Mouse (Mus musculus): Measurements from ENCODE around the gene Elmo2. TPM values are rescaled to one million over a fixed set of nuclear protein-coding genes. Genes with fewer than 3 reads are reported as not detected.
A peak's percentile ranks its signal among the peaks of the same experiment; 100 is the strongest.

Elmo2 gene
- total RNA-seq, 2 experiments from 2014 or later, result 164 to 173 TPM

DNA sequence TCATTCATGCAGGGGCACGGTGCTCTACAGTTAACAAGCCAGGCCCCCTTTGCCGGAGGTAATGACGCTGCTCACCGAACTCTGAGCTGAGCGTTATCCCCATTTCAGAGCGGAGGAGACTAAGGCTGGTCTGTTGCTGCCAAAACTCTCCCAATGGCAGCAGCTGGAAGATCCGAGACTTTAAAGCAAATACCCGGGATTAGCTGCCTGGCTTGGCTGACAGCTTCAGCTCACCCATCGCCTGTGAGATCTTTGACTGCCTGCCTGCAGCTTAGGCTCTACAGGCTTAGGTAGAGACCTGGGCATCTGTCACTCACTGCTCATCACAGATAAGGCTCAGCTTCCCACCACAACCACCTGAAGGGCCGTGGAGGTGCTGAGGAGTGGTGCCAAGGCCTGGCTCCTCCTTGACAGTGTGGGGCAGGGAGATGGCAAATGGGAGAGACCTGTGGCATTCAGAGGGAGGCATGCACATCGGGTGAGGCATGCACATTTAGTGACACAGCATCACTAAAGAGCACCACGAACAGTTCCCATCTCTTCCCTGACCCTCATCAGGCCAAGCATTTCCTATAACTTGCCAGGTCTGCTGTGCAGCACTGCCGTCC, 15.4 kb downstream of the Elmo2 start:
- DNase-seq (ENCODE audit: extremely low spot score in 1 of 2, low spot score in 2 of 2), result no peak
- intact Hi-C loops (cut with DNase I), result no loop called here
- H3K4me3 ChIP-seq, result no peak overlapping the region
- no peak for TF ChIP-seq CTCF (IDR thresholded peaks at IDR 0.05)
- no peak overlapping the region for H3K27ac ChIP-seq

DNA sequence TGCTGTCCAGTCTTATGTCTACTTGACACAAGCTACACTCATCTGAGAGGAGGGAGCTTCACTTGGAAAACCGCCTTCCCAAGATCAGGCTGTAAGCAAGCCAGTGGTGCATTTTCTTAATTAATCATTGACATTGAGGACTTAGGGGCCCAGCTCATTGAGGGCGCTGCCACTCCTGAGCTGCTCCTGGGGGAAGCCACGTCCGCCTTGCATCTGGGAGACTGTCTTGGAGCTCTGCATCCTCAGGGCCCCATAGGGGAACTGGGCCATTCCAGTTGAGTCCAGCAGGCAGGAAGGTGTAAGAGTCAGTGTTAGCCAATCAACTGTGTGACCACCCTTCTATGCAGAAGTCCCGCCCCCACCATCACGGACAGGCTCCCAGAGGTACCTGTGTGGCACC, 18.5 kb downstream of the Elmo2 start:
- H3K4me3 ChIP-seq, result no peak overlapping the region
- intact Hi-C loops (cut with DNase I), result no loop called here
- no peak overlapping the region for H3K27ac ChIP-seq
- no peak for TF ChIP-seq CTCF (IDR thresholded peaks at IDR 0.05)
- DNase-seq (ENCODE audit: extremely low spot score in 1 of 2, low spot score in 2 of 2), result no peak

DNA sequence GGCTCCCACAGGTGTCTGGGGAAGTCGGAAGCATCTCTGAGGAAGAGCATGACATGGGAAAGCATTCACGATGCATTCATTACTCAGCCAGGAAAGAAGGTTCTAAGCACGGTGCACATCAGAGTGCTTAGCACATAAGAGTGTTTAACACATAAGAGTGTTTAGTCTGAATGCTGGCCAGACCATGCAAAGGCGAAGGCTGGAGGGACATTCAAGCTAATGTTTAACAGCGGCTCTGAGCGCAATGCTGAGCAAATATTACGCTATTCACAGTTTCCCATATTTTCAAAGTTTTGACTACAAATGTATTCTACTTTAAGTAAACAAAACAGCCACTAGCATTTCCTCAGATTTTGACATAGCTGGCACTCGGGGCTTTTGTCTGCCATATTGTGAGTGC, 20.8 kb downstream of the Elmo2 start:
- no peak for DNase-seq (ENCODE audit: extremely low spot score in 1 of 2, low spot score in 2 of 2)
- H3K4me3 ChIP-seq, result no peak overlapping the region
- no peak overlapping the region for H3K27ac ChIP-seq
- TF ChIP-seq CTCF (IDR thresholded peaks at IDR 0.05), result no peak
- intact Hi-C loops (cut with DNase I), result no loop called here

DNA sequence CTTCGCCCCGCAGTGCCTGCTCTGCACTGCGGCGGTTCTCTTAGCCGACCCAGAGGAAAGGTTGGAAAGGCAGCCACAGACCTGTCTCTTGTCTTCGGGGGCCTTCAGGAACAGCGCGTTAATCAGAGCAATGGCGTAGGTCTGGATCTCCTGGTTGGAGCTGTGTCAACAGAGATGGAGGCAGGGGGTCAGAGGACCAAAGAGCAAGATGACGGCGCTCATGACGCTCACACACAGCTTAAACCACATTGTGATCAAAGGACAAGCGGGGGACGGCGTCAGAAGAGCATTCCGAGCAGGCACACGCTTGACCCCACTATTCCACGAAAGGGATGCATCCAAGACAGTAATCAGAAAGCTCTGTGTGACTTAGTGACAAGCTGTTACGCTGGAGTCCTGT, 21.5 kb downstream of the Elmo2 start:
- no peak for DNase-seq (ENCODE audit: extremely low spot score in 1 of 2, low spot score in 2 of 2)
- intact Hi-C loops (cut with DNase I), result no loop called here
- Histone ChIP-seq H3K4me3 (no peak overlapping the region), H3K27ac (no peak overlapping the region)
- no peak for TF ChIP-seq CTCF (IDR thresholded peaks at IDR 0.05)

DNA sequence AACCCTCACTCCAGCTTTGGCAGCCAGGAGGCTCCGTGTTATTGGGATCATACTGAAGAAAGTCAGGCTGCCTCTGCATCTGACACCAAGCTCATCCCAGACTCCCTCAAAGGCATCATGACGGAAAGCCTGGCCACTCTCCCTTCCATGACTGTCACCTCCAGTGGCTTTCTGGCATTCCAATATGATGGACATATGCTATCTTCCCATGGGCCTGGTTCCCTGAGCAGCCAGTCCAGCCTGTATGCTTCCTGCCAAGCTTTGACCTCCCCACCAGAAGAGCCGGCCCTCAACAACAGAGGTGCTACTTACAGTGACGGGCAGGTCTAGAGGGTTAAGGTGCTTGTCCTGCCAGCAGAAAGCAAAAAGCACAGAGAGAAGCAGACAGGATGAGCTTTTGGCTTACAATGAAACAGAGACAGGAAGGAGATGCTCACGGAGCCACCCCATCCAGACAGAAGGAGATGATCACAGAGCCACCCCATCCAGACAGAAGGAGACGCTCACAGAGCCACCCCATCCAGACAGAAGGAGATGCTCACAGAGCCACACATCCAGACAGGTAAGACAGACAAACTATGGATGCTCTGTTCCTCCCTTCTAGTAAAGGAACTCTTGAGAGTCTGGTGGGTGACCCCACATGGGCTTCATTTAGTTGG, 22.8 kb downstream of the Elmo2 start:
- no peak for TF ChIP-seq CTCF (IDR thresholded peaks at IDR 0.05)
- H3K4me3 ChIP-seq, result no peak overlapping the region
- intact Hi-C loops (cut with DNase I), result no loop called here

DNA sequence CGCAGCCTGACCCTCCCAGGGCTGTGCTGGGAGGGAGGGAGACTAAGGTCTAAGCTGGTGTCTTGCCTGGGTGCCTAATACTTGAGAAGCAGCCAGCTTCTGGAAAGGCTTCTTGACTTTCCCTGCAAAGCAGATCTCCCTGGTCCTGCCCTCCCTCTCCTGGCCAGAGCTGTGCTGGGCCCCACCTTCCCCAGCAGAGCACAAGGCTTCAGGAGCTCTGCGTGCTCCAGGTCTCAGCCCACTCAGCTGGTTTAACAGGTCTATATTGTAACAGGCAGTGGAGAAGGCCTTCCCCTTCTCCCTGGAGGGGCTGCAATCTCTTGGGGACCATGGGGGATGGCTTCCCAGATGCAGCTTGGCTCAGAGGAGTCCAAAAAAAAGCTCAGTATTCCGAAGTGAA, 24.9 kb downstream of the Elmo2 start:
- no peak for TF ChIP-seq CTCF (IDR thresholded peaks at IDR 0.05)
- DNase-seq (ENCODE audit: extremely low spot score in 1 of 2, low spot score in 2 of 2), result no peak
- Histone ChIP-seq H3K27ac (no peak overlapping the region), H3K4me3 (no peak overlapping the region)
- intact Hi-C loops (cut with DNase I), result no loop called here

More for the DNA sequence above, 22.8 kb downstream of the Elmo2 start:
- no peak for DNase-seq (ENCODE audit: extremely low spot score in 1 of 2, low spot score in 2 of 2)
- no peak overlapping the region for H3K27ac ChIP-seq

DNA sequence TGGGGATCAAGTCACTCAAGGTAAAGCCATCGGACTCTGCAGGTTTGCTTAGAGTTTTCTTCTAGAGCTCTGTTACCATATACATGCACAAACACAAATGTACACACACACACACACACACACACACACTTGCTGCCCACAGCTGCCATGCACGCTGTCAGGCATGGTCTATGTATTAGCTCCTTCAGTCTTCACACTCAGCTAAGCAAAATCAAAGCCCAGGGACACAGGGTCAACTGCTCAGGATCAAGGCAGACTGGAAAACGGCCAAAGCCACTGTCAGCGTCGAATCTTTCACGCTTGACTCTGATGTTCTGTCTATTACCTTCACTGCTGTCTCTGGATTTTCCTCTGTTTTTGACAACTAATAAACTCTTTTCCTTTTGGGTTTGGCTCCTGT, 25.4 kb downstream of the Elmo2 start:
- DNase-seq (ENCODE audit: extremely low spot score in 1 of 2, low spot score in 2 of 2), result no peak
- H3K4me3 ChIP-seq, result no peak overlapping the region
- H3K27ac ChIP-seq, result no peak overlapping the region
- TF ChIP-seq CTCF (IDR thresholded peaks at IDR 0.05), result no peak
- intact Hi-C loops (cut with DNase I), result no loop called here

DNA sequence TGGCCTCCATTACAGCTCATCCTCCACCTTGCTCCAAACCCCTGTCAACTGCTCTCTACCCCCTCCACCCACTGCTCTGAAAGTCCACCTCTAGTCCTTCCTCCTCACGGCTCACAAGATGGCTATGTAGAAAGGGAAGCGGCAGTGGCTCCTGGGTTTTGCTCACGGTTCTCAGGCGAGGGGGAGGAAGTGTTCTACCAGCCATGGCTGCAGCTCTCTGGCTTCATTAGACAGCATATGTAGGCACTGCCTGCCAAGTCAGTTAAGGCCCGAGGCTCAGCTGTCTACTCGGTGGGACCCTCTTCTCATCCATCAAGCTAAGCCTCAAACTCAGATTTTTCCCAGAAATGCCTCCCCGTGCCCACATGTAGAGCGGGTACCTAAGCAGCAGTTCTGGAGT, 25.9 kb downstream of the Elmo2 start:
- TF ChIP-seq CTCF (IDR thresholded peaks at IDR 0.05), result no peak
- H3K27ac ChIP-seq, result 0 out of 2 replicates have a peak overlapping the region, but pooled peaks have one; percentile 8
- no peak overlapping the region for H3K4me3 ChIP-seq
- DNase-seq (ENCODE audit: extremely low spot score in 1 of 2, low spot score in 2 of 2), result no peak
- intact Hi-C loops (cut with DNase I), result no loop called here

DNA sequence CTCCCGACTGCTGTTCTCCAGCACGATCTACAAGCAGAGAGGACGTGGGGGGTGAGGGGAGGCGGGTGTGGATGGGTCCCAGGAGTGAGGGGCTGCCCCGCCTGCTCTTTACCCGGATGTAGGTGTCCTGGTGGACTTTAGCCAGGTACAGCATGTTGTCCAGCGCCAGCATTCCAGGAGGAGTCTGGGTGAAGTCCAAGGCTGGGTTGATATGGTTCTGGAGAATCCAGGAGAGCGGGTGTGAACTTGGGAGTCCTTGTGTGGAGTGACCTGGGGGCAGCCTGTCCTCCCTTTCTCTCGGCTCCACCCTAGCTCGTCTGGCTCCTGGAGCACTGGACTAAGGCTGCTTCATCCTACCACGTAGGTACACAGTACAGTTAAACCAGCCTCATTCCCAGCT, 28.9 kb downstream of the Elmo2 start:
- no peak for TF ChIP-seq CTCF (IDR thresholded peaks at IDR 0.05)
- intact Hi-C loops (cut with DNase I), result no loop called here
- H3K27ac ChIP-seq, result no peak overlapping the region
- no peak overlapping the region for H3K4me3 ChIP-seq
- no peak for DNase-seq (ENCODE audit: extremely low spot score in 1 of 2, low spot score in 2 of 2)

DNA sequence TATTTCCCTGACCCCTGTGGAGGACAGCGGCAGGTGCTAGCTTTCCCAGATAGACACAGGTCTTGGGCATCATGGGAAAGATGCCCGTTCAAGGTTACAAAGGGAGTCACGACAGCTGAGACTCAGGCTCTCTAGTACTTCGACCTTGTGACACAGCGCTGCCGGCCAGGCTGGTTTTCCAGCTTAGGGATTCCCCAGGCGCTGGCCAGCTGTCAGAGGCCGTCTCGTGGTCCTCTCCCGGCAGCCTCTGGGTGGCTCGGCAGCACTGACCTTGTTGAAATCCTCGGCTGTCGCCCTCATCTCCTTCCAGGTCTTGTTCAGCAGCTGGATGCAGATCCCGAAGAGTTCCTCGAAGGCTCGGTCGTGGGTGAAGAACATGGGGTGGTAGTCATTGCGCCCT, 29.7 kb downstream of the Elmo2 start:
- TF ChIP-seq CTCF (IDR thresholded peaks at IDR 0.05), result no peak
- DNase-seq (ENCODE audit: extremely low spot score in 1 of 2, low spot score in 2 of 2), result no peak
- no peak overlapping the region for H3K4me3 ChIP-seq
- intact Hi-C loops (cut with DNase I), result no loop called here
- H3K27ac ChIP-seq, result no peak overlapping the region

DNA sequence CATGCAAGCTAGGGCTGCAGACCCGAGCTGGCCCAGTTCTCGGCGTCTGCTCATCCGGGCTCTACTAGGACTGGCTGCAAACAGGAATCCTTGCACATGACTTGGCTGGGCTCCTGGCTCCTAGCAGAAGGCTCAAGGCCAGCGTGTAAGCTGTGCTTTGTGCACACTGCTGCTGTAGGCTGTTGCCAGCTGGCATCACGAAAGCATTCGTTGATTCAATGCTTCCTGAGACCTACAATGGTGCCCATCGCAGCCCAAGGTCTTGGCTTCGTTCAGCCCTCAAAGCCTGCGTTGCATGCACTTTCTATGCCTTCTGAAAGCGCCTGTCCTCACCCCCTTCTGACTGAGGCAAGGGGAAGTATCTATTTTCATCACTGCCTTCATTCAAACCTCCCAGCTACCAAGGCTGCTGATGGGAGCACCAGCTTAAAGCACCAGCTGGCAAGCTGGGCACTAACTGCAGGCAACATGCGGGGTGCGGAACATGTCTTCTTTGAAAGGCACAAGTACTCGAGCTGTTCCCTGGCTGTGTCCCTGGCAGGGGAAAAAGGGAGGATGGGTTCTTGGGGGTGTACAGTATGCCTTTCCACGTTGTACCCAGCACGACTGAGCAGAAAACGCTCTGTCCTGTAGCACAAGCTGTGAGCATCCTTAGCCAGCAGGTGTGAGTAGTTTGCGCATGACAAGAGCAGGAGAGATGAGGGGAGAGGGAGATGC, 37.8 kb downstream of the Elmo2 start:
- peak overlapping the region; percentile 82 for H3K4me3 ChIP-seq
- DNase-seq (ENCODE audit: extremely low spot score in 1 of 2, low spot score in 2 of 2), result peak; percentile 81
- peak overlapping the region; percentile 93 for H3K27ac ChIP-seq
- intact Hi-C loops (cut with DNase I), result loop anchor here (1.0 to 5.0 kb wide), 3 partner anchors 38 to 321 kb away; partner anchors contain the start of gene Elmo2
- no peak for TF ChIP-seq CTCF (IDR thresholded peaks at IDR 0.05)

DNA sequence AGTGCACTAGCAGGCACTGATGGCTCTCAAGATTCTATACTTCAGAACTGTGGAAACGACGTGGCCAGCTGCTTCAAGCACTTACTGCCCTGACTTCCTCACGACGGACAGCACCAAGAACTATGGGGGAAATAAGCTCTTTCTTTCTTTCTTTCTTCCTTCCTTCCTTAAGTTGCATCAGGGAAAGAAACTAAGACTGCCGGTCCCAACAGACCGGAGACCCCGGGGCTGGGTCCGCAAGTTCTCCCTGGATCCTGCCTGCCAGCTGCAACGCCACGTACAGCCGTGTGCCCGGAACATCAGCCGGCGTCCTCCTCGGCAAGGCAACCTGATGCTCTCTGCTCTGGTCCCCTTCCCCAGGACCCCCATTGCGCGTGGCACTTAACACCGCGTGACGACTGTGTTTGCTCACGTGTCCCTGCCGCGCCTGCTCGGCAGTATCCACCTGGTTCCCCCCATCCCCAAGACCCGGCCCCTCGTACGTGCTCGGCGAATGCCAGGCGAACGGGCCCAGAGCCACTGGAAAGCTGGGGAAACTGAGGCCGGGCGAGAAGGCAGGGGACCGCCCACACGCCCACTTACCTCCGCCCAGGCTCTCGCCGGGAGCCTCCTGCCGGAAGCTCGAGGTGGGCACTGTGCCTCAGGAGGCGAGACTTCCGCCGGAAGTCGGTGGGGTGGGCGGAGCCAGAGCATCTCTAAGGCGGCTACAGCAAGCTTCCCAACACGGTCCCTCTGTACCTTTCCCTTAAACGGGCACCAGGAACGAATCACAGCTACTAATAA, 38.9 kb downstream of the Elmo2 start, which contains the start of gene Slc35c2:
TSS of gene Slc35c2 (minus strand) at position 668 of the 783 bp plus-strand sequence.
- DNase-seq (ENCODE audit: extremely low spot score in 1 of 2, low spot score in 2 of 2), result peak; percentile 92 to 95
- TF ChIP-seq CTCF (IDR thresholded peaks at IDR 0.05), result peak; percentile 31
- peak within 1 kb of the TSS; percentile 82 for H3K4me3 ChIP-seq
- peak within 1 kb of the TSS; percentile 93 for H3K27ac ChIP-seq
- intact Hi-C loops (cut with DNase I), result loop anchor here (5.0 kb wide), 1 partner anchor 320 kb away; no protein-coding TSS in a partner anchor

All from left cerebral cortex, adult 2 months (tissue).